Mouse (Mus musculus): Measurements from ENCODE around the gene Ankrd35. TPM values are rescaled to one million over a fixed set of nuclear protein-coding genes. Genes with fewer than 3 reads are reported as not detected.
"Not testable (repeated sequence)": the region's sequence is repeated elsewhere in the genome, so short reads cannot be mapped to it uniquely, and the experiment has no call there.

Ankrd35 gene
- total RNA-seq, 2 experiments from 2014 or later: 2.0 to 2.6 TPM

- no peak for DNase-seq (ENCODE audit: low spot score in 2 of 2)
These were observed 31.1 kb downstream of the Ankrd35 start for GRCm38 (mm10) chr3:96701003-96701402.

- DNase-seq (ENCODE audit: low spot score in 2 of 2): peak in 1 of 2 experiments; percentile 33
These were observed 34.8 kb downstream of the Ankrd35 start for GRCm38 (mm10) chr3:96704778-96705177.

GRCm38 (mm10) chr3:96706217-96706616, 36.3 kb downstream of the Ankrd35 start:
- no peak for DNase-seq (ENCODE audit: low spot score in 2 of 2)

- no peak for DNase-seq (ENCODE audit: low spot score in 2 of 2)
These were observed 37.1 kb downstream of the Ankrd35 start for GRCm38 (mm10) chr3:96706984-96707383.

- peak; percentile 82 to 86 for DNase-seq (ENCODE audit: low spot score in 2 of 2)
These were observed 38.2 kb downstream of the Ankrd35 start, which contains the start of gene Nudt17 for GRCm38 (mm10) chr3:96707903-96708683. Gene Nudt17 (minus strand): TSS chr3:96708562.

- DNase-seq (ENCODE audit: low spot score in 2 of 2): no peak
These were observed 38.7 kb downstream of the Ankrd35 start for GRCm38 (mm10) chr3:96708684-96709064.

GRCm38 (mm10) chr3:96714286-96714685, 44.4 kb downstream of the Ankrd35 start:
- DNase-seq (ENCODE audit: low spot score in 2 of 2): no peak

- no peak for DNase-seq (ENCODE audit: low spot score in 2 of 2)
These were observed 45.9 kb downstream of the Ankrd35 start for GRCm38 (mm10) chr3:96715854-96716253.

GRCm38 (mm10) chr3:96719173-96719572, 49.2 kb downstream of the Ankrd35 start:
- DNase-seq (ENCODE audit: low spot score in 2 of 2): peak in 1 of 2 experiments; percentile 47

- DNase-seq (ENCODE audit: low spot score in 2 of 2): peak; percentile 96 to 97
These were observed 57.5 kb downstream of the Ankrd35 start, which contains the start of the genes Polr3c and Rnf115 for GRCm38 (mm10) chr3:96727343-96727827. Gene Polr3c (minus strand): TSS chr3:96727628. Gene Rnf115 (plus strand): TSS chr3:96727664.

- DNase-seq (ENCODE audit: low spot score in 2 of 2): no peak
These were observed 58.1 kb downstream of the Ankrd35 start for GRCm38 (mm10) chr3:96727828-96728633.

GRCm38 (mm10) chr3:96728634-96729402, 58.9 kb downstream of the Ankrd35 start:
- DNase-seq (ENCODE audit: low spot score in 2 of 2): no peak

GRCm38 (mm10) chr3:96729403-96729784, 59.5 kb downstream of the Ankrd35 start:
- DNase-seq (ENCODE audit: low spot score in 2 of 2): no peak

GRCm38 (mm10) chr3:96730785-96731184, 60.9 kb downstream of the Ankrd35 start:
- DNase-seq (ENCODE audit: low spot score in 2 of 2): no peak

- DNase-seq (ENCODE audit: low spot score in 2 of 2): no peak
These were observed 64.1 kb downstream of the Ankrd35 start for GRCm38 (mm10) chr3:96733984-96734383.

GRCm38 (mm10) chr3:96735200-96735599, 65.3 kb downstream of the Ankrd35 start:
- DNase-seq (ENCODE audit: low spot score in 2 of 2): no peak

GRCm38 (mm10) chr3:96737013-96737740, 67.2 kb downstream of the Ankrd35 start:
- DNase-seq (ENCODE audit: low spot score in 2 of 2): no peak

GRCm38 (mm10) chr3:96737995-96738394, 68.1 kb downstream of the Ankrd35 start:
- no peak for DNase-seq (ENCODE audit: low spot score in 2 of 2)

GRCm38 (mm10) chr3:96740279-96740678, 70.3 kb downstream of the Ankrd35 start:
- DNase-seq (ENCODE audit: low spot score in 2 of 2): not testable (repeated sequence)

All from gastrocnemius, postnatal 4 days (tissue).